Mouse (Mus musculus) heart, embryonic 11.5 days (tissue): Measurements from ENCODE around the gene Pak7. TPM values are rescaled to one million over a fixed set of nuclear protein-coding genes. Genes with fewer than 3 reads are reported as not detected.

ENCODE experiments used
- ATAC-seq: fragments of 200-750 bp; cut with Nextera tagmentation; replicated peaks from 2 replicates; pipeline ENCODE4 v1.8.0; 2017; ENCODE audit warnings: moderate library complexity; ENCODE audit not compliant: insufficient number of reproducible peaks, low FRiP score, low TSS enrichment
- H3K27ac ChIP-seq: fragments of 300-500 bp; sonication (generic); 2 replicates; pipeline ENCODE4 v1.5.1; 2014; ENCODE audit warnings: mild to moderate bottlenecking, low read depth, low read length
- H3K27me3 ChIP-seq: fragments of 300-500 bp; sonication (generic); 2 replicates; pipeline ENCODE4 v1.6.1; 2014; ENCODE audit warnings: mild to moderate bottlenecking, low read length, mixed read lengths; ENCODE audit not compliant: control insufficient read depth, insufficient read depth
- H3K36me3 ChIP-seq: fragments of 300-500 bp; sonication (generic); 2 replicates; pipeline ENCODE4 v1.6.1; 2014; ENCODE audit warnings: mild to moderate bottlenecking, low read length, moderate library complexity, mixed read lengths; ENCODE audit not compliant: control insufficient read depth, insufficient read depth
- H3K4me1 ChIP-seq: fragments of 300-500 bp; sonication (generic); 2 replicates; pipeline ENCODE4 v1.6.1; 2014; ENCODE audit warnings: low read length; ENCODE audit not compliant: control insufficient read depth, insufficient read depth
- H3K4me2 ChIP-seq: fragments of 300-500 bp; sonication (generic); 2 replicates; pipeline ENCODE4 v1.6.1; 2014; ENCODE audit warnings: mild to moderate bottlenecking, moderate library complexity
- H3K4me3 ChIP-seq: fragments of 300-500 bp; sonication (generic); 2 replicates; pipeline ENCODE4 v1.5.1; 2014; ENCODE audit warnings: low read depth, low read length
- H3K9ac ChIP-seq: fragments of 300-500 bp; sonication (generic); 2 replicates; pipeline ENCODE4 v1.6.1; 2014; ENCODE audit warnings: mild to moderate bottlenecking, low read depth, low read length, moderate library complexity
- H3K9me3 ChIP-seq: fragments of 300-500 bp; sonication (generic); replicated peaks from 2 replicates; pipeline ENCODE4 v1.6.1; 2016; ENCODE audit warnings: low read length; ENCODE audit not compliant: control insufficient read depth
- WGBS: fragments of 180-500 bp; shearing (Covaris S2); extraction: QIAGEN DNeasy Blood & Tissue Kit; methylation state at CpG from one replicate; pipeline ENCODE4 v1.1.7; 2014; ENCODE audit not compliant: insufficient replicate concordance; 5-methylcytosine and 5-hydroxymethylcytosine counted together
- polyA plus RNA-seq: library from polyadenylated mRNA; unstranded; fragments of >200 nt; fragmentation: Nextera tagmentation; extraction: Ambion mirVana; gene quantifications from 2 replicates; pipeline ENCODE4 v1.2.1, GENCODE M21; 2014

Pak7 gene
- polyA plus RNA-seq, 1 experiment from 2014 or later: 0.87 TPM

- Histone ChIP-seq H3K4me1 (no peaks in the 10 kb centered on the region; the same call in 1 of the 2 replicates), H3K27me3 (peaks cover 19% of the 10 kb centered on the region), H3K36me3 (no peaks in the 10 kb centered on the region), H3K27ac (no peak overlapping the region), H3K4me2 (peak overlapping the region; percentile 60), H3K9me3 (no peaks in the 10 kb centered on the region), H3K4me3 (peak overlapping the region; percentile 22; the same call in 1 of the 2 replicates), H3K9ac (no peak overlapping the region)
- no peak for ATAC-seq
- WGBS: 20% methylated on average over 27 of the region's 27 CpGs
These were observed 336.8 kb downstream of the Pak7 start for GRCm38 (mm10) chr2:136050793-136051615.

GRCm38 (mm10) chr2:136048464-136048863 is 339.3 kb downstream of the Pak7 start:
- Histone ChIP-seq H3K4me3 (no peak overlapping the region), H3K9me3 (no peaks in the 10 kb centered on the region), H3K27me3 (peaks cover 17% of the 10 kb centered on the region), H3K36me3 (no peaks in the 10 kb centered on the region), H3K27ac (no peak overlapping the region), H3K4me1 (no peaks in the 10 kb centered on the region; the same call in 1 of the 2 replicates), H3K9ac (no peak overlapping the region), H3K4me2 (no peak overlapping the region)
- no peak for ATAC-seq
- 84% methylated on average over 4 of the region's 4 CpGs for WGBS

Other genes starting within 250 kb of the Pak7 start
- gene Ankef1, start 113.9 kb upstream of the Pak7 start, polyA plus RNA-seq: 0.10 and 0.20 TPM in 2 replicates